Mouse (Mus musculus) liver, adult 2 months (tissue): Measurements from ENCODE around the gene Ppp1cc. TPM values are rescaled to one million over a fixed set of nuclear protein-coding genes. Genes with fewer than 3 reads are reported as not detected.

ENCODE experiments used
- DNase-seq: peaks from one replicate; pipeline ENCODE4 v3.0.0-alpha.2; 2011; ENCODE audit warnings: low read depth, low spot score; ENCODE audit errors: extremely low read depth
- H3K27ac ChIP-seq: fragments of 200-500 bp; replicated peaks from 2 replicates; pipeline ENCODE4 v1.5.1; 2012; ENCODE audit warnings: low read depth, mild to moderate bottlenecking, control low read depth, inconsistent platforms, low read length; ENCODE audit not compliant: insufficient read depth
- H3K27me3 ChIP-seq: fragments of 200-500 bp; 2 replicates; pipeline ENCODE4 v1.6.1; 2012; ENCODE audit warnings: mild to moderate bottlenecking, moderate library complexity, low read length, inconsistent platforms; ENCODE audit not compliant: control insufficient read depth, insufficient read depth
- H3K36me3 ChIP-seq: fragments of 200-500 bp; 2 replicates; pipeline ENCODE4 v1.6.1; 2012; ENCODE audit warnings: low read length, inconsistent platforms; ENCODE audit not compliant: control insufficient read depth, insufficient read depth
- H3K4me1 ChIP-seq: fragments of 200-500 bp; 2 replicates; pipeline ENCODE4 v1.6.1; 2011; ENCODE audit warnings: low read length; ENCODE audit not compliant: control insufficient read depth, insufficient read depth
- H3K4me3 ChIP-seq: fragments of 200-500 bp; 2 replicates; pipeline ENCODE4 v1.5.1; 2011; ENCODE audit warnings: low read depth, mild to moderate bottlenecking, control low read depth, low read length, moderate library complexity; ENCODE audit not compliant: insufficient read depth
- H3K79me2 ChIP-seq: fragments of 200-500 bp; 2 replicates; pipeline ENCODE4 v1.6.1; 2012; ENCODE audit warnings: inconsistent platforms, mild to moderate bottlenecking, low read length, moderate library complexity; ENCODE audit not compliant: control insufficient read depth, insufficient read depth
- H3K9ac ChIP-seq: fragments of 200-500 bp; 2 replicates; pipeline ENCODE4 v1.6.1; 2012; ENCODE audit warnings: low read depth, mild to moderate bottlenecking, control low read depth, inconsistent platforms, low read length
- CTCF ChIP-seq: fragments of 200-500 bp; IDR thresholded peaks from 2 replicates; pipeline ENCODE4 v1.5.1; 2011; ENCODE audit warnings: low read depth, low read length, control low read depth
- POLR2A ChIP-seq: fragments of 200-500 bp; IDR thresholded peaks from 2 replicates; pipeline ENCODE4 v1.6.1; 2011; ENCODE audit warnings: low read length, control low read depth; ENCODE audit not compliant: insufficient read depth; ENCODE audit errors: extremely low read depth
- WGBS: fragments of 180-500 bp; shearing (Covaris S2); methylation state at CpG from one replicate; pipeline ENCODE4 v1.1.7; 2018; 5-methylcytosine and 5-hydroxymethylcytosine counted together
- polyA plus RNA-seq: library from polyadenylated mRNA; depleted of rRNA; stranded (reverse); fragments of >200 nt; gene quantifications from 2 replicates; pipeline ENCODE4 v1.2.3, GENCODE M21; 2012
- total RNA-seq: library from RNA; depleted of rRNA; stranded (reverse); fragments of >200 nt; gene quantifications from 2 replicates; pipeline ENCODE4 v1.2.3, GENCODE M21; 2014

Gene Ppp1cc
- total and polyA plus RNA-seq, 2 experiments = 36.4 to 100 TPM

DNA sequence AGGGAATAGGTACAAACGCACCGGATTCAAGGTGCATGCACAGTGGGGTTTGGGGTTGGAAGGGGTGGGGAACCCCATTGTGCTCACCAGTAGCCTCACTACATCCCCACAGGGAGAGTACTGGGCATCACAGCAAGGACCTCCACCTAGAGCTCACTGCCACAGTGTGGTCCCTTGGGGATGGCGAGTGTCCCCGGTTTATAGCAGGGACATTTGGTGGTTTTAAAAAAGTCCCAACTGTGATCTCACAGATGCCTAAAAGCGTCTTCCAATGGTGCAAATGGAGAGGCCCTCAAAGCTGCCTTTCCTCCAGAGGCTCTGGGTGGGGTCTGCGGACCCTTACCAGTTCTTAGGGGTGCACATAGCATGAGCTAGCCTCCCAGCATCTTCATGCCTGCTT is 55.8 kb downstream of the Ppp1cc start:
- H3K27me3 ChIP-seq = no peaks in the 10 kb centered on the region
- DNase-seq = no peak
- H3K9ac ChIP-seq = no peak overlapping the region
- 95% methylated on average over 6 of the region's 6 CpGs for whole genome bisulfite sequencing
- TF ChIP-seq POLR2A (no peak), CTCF (no peak)
- H3K27ac ChIP-seq = no peak overlapping the region
- no peaks in the 10 kb centered on the region for H3K4me1 ChIP-seq
- H3K4me3 ChIP-seq = no peak overlapping the region
- H3K79me2 ChIP-seq = no peaks in the 10 kb centered on the region
- H3K36me3 ChIP-seq = no peaks in the 10 kb centered on the region

- H3K36me3 ChIP-seq = no peaks in the 10 kb centered on the region
- H3K79me2 ChIP-seq = no peaks in the 10 kb centered on the region
- no peak overlapping the region for H3K27ac ChIP-seq
- H3K4me3 ChIP-seq = no peak overlapping the region
- no peaks in the 10 kb centered on the region for H3K27me3 ChIP-seq
- TF ChIP-seq POLR2A (no peak), CTCF (no peak)
- no peak overlapping the region for H3K9ac ChIP-seq
- H3K4me1 ChIP-seq = no peaks in the 10 kb centered on the region
- DNase-seq = no peak
- WGBS = 96% methylated on average over 6 of the region's 6 CpGs
Observed at GRCm38 (mm10) chr5:122217636-122218035, 59.6 kb downstream of the Ppp1cc start.

GRCm38 (mm10) chr5:122218109-122218905 is 60.2 kb downstream of the Ppp1cc start:
- no peak for TF ChIP-seq CTCF
- TF ChIP-seq POLR2A = no peak
- H3K27ac ChIP-seq = no peak overlapping the region
- 86% methylated on average over 12 of the region's 12 CpGs for WGBS
- no peaks in the 10 kb centered on the region for H3K4me1 ChIP-seq
- H3K4me3 ChIP-seq = no peak overlapping the region
- no peak overlapping the region for H3K9ac ChIP-seq
- no peaks in the 10 kb centered on the region for H3K27me3 ChIP-seq
- DNase-seq = no peak
- H3K79me2 ChIP-seq = no peaks in the 10 kb centered on the region
- H3K36me3 ChIP-seq = no peaks in the 10 kb centered on the region

- WGBS = 82% methylated on average over 7 of the region's 7 CpGs
- Histone ChIP-seq H3K9ac (no peak overlapping the region), H3K79me2 (no peaks in the 10 kb centered on the region), H3K27me3 (no peaks in the 10 kb centered on the region), H3K36me3 (no peaks in the 10 kb centered on the region), H3K27ac (no peak overlapping the region), H3K4me1 (no peaks in the 10 kb centered on the region), H3K4me3 (no peak overlapping the region)
- no peak for DNase-seq
- TF ChIP-seq CTCF (no peak), POLR2A (no peak)
Observed at GRCm38 (mm10) chr5:122218928-122219327, 60.9 kb downstream of the Ppp1cc start.

DNA sequence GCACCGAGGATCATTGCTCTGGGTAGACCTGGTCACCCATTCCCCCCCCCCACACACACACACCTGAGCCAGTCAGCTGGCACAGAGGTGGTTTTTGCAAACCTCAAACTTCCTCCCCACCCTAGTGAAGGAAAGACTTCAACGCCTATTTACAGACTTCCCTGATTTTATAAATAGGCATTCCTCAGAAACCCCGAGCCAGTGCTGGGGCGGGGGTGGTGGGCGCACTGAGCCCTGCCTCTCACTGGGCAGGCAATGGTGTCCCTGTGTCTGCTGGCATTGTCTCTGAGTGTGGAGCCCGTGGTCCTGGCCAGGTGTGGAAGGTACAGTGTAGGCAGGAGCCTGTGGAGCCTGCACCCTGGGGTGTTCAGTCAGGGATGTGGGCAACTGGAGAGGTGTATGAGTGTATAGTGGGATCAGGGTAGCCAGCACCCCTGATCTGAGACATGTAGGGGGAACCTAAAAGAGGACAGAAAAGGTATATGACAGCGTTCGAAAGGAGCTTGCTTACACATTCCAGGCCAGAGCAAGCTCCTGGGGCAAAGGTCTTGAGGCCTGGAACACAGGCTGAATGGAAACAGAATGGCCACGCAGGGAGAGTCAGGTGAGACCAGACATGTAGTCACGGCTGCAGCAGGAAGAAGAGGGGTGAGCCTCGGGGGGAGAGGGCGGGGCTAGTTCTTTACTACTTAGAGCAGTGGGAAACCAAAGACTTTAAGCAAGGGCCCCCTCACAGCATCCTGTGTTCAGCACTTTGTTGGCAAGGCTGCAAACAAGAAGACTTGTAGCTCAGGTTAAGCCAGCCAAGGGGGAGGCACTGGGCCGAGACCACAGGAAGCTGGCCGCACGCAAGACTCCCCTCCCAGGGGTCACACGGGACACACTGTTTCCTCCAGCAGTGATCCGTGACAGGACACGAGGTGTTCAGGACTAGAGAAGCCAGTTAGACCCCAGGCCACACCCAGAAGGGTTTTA is 61.9 kb downstream of the Ppp1cc start:
- 60% methylated on average over 18 of the region's 18 CpGs for WGBS
- Histone ChIP-seq H3K27ac (no peak overlapping the region), H3K79me2 (no peaks in the 10 kb centered on the region), H3K4me3 (no peak overlapping the region), H3K9ac (no peak overlapping the region), H3K36me3 (no peaks in the 10 kb centered on the region), H3K4me1 (no peaks in the 10 kb centered on the region), H3K27me3 (no peaks in the 10 kb centered on the region)
- peak; percentile 16 for DNase-seq
- no peak for TF ChIP-seq POLR2A
- TF ChIP-seq CTCF = no peak
